Mouse (Mus musculus): ENCODE results near the gene Ccnjl.

The Ccnjl gene

GRCm38 (mm10) chr11:43626300-43626926, 97.8 kb downstream of the Ccnjl start:
- DNase-seq (ENCODE audit: low spot score in 2 of 2), result no peak

- DNase-seq (ENCODE audit: low spot score in 2 of 2), result no peak
Measured at GRCm38 (mm10) chr11:43626927-43627645, 98.5 kb downstream of the Ccnjl start.

GRCm38 (mm10) chr11:43631645-43632044, 103.1 kb downstream of the Ccnjl start:
- DNase-seq (ENCODE audit: low spot score in 2 of 2), result no peak

GRCm38 (mm10) chr11:43632566-43632965, 104.0 kb downstream of the Ccnjl start:
- no peak for DNase-seq (ENCODE audit: low spot score in 2 of 2)

- DNase-seq (ENCODE audit: low spot score in 2 of 2), result no peak
Measured at GRCm38 (mm10) chr11:43633165-43633564, 104.6 kb downstream of the Ccnjl start.

GRCm38 (mm10) chr11:43633658-43634401, 105.2 kb downstream of the Ccnjl start:
- DNase-seq (ENCODE audit: low spot score in 2 of 2), result no peak
